Mouse (Mus musculus) G1E (cell line): Measurements from ENCODE around the gene Mapkapk2. TPM values are rescaled to one million over a fixed set of nuclear protein-coding genes. Genes with fewer than 3 reads are reported as not detected.
A peak's percentile ranks its signal among the peaks of the same experiment; 100 is the strongest.

Experiments
- ATAC-seq: 2 replicates; pipeline ENCODE4 v1.8.0; 2016; ENCODE audit warnings: mild to moderate bottlenecking; ENCODE audit not compliant: insufficient number of reproducible peaks, poor library complexity, low FRiP score, severe bottlenecking; ENCODE audit errors: extremely low read depth
- DNase-seq: peaks from one replicate; pipeline ENCODE4 v3.0.0; 2012; ENCODE audit warnings: low spot score
- H3K27me3 ChIP-seq: 2 replicates; pipeline ENCODE4 v1.6.1; 2012; ENCODE audit warnings: mild to moderate bottlenecking, low read length, inconsistent platforms; ENCODE audit not compliant: insufficient read depth
- H3K36me3 ChIP-seq: replicated peaks from 2 replicates; pipeline ENCODE3; 2012; ENCODE audit warnings: mild to moderate bottlenecking, inconsistent platforms
- H3K4me1 ChIP-seq: 2 replicates; pipeline ENCODE4 v1.6.1; 2012; ENCODE audit warnings: low read depth, low read length, inconsistent platforms, mixed read lengths; ENCODE audit not compliant: insufficient read depth
- H3K4me3 ChIP-seq: 2 replicates; pipeline ENCODE4 v1.5.1; 2012; ENCODE audit warnings: low read depth, mild to moderate bottlenecking, inconsistent platforms, low read length, moderate library complexity, mixed read lengths
- H3K9me3 ChIP-seq: replicated peaks from 2 replicates; pipeline ENCODE4 v1.6.1; 2012; ENCODE audit warnings: inconsistent platforms
- CTCF ChIP-seq: IDR thresholded peaks from 2 replicates; pipeline ENCODE4 v1.5.1; 2012; ENCODE audit warnings: low read depth, low read length, inconsistent platforms, mixed read lengths
- GATA1 ChIP-seq: IDR thresholded peaks from 2 replicates; pipeline ENCODE4 v1.6.1; 2012; ENCODE audit warnings: borderline replicate concordance, low read length, inconsistent platforms, mixed read lengths
- GATA2 ChIP-seq: IDR thresholded peaks from 2 replicates; pipeline ENCODE4 v1.6.1; 2012; ENCODE audit warnings: low read depth, low read length, inconsistent platforms, borderline replicate concordance
- POLR2AphosphoS5 ChIP-seq: IDR thresholded peaks from 2 replicates; pipeline ENCODE4 v1.6.1; 2012; ENCODE audit warnings: low read depth, low read length, inconsistent platforms; ENCODE audit not compliant: insufficient replicate concordance
- TAL1 ChIP-seq: conservative IDR thresholded peaks from 2 replicates; pipeline ENCODE4 v1.6.1; 2012; ENCODE audit warnings: low read depth, low read length, inconsistent platforms, mixed read lengths
- polyA plus RNA-seq: library from polyadenylated mRNA; stranded (reverse); fragments of >175 nt; gene quantifications from 2 replicates; pipeline ENCODE4 v1.2.3, GENCODE M21; 2012
- total RNA-seq, 2 experiments: library from RNA; stranded (forward) in 1 of 2; stranded (reverse) in 1 of 2; fragments of 200-1000 nt in 1 of 2; fragments of >200 nt in 1 of 2; fragmentation: Nextera tagmentation in 1 of 2; gene quantifications; 2 replicates each; pipeline ENCODE4 v1.2.3; 2014 to 2017

Gene Mapkapk2
- total and polyA plus RNA-seq, 3 experiments = 53.1 to 93.4 (median 64.3) TPM

DNA sequence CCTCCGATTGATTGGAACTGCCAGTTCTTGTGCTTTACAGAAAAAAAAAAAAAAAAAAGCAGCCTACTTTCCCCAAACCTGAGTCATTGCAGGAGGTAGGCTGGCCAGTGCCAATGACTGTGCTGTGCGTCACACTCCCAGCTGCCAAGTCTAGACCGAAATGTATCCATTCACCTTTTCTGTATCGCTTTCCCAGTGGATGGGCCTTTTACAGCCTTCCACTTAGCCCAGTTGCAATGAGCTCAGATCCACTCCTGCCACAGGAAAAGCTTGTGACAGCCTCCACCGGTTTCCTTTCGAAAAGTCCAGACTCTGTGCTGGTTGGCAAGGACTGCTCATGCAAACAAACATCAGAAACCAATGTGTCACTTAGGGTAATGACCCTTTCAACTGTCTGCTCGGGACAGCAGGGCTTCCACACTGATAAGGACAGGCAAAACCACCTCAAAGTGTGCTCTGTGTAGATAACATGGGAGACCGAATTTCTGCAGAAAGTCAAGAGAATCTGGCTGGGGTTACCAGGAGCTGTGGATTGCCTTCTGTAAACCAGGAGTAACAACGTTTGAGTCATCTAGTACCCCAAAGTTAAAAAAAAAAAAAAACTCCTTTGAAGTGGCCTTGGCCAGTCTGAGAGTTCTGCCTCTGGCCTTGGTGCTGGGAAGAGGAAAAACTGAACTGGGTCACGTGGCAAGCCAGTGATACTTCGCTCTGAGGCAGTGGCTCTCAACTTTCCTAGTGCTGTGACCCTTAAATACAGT, 28.5 kb upstream of the Mapkapk2 start:
- DNase-seq = peak; percentile 83
- Histone ChIP-seq H3K4me3 (peak overlapping the region; percentile 63), H3K4me1 (peaks cover 87% of the 10 kb centered on the region)

DNA sequence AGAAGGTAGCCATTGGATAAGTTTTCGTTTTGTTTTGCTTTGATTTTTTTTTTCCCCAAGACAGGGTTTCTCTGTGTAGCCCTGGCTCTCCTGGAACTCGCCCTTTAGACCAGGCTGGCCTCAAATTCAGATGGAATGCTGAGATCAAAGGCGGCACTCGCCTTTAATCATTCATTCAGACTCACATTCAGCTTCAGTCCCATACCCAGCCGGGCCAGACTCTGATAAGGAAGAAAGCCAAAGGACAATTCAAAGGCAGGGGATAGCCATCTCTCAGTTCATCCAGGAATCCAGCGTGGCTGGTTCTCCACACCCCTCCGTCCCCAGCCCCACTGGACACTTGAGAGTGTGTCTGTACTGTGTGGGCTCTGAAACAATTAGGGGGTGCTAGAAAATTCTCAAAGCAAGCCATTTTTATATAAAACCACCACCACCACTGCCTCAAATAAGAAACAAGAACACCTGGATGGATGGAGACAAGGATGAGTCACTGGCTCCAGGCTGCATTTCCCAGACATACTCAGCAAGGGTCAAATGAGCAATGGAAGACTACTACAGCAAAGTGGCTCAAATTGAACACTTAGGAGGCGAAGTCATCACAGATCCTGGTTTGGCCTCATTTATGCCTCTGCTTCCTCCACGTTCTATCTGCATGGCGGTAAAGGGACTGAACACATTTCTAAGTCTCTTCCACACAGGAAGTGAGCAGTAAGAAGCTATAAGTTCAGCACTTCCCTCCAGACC, 26.1 kb upstream of the Mapkapk2 start:
- Histone ChIP-seq H3K36me3 (peaks cover 22% of the 10 kb centered on the region), H3K4me1 (peaks cover 93% of the 10 kb centered on the region), H3K27me3 (no peaks in the 10 kb centered on the region), H3K4me3 (no peak overlapping the region), H3K9me3 (peaks cover under 1% of the 10 kb centered on the region; the same call in 1 of the 2 replicates)
- ATAC-seq (no peak), DNase-seq (no peak)
- TF ChIP-seq POLR2AphosphoS5 (no peak), CTCF (no peak), GATA1 (no peak), TAL1 (no peak), GATA2 (no peak)

More for the DNA sequence above, 28.5 kb upstream of the Mapkapk2 start:
- Histone ChIP-seq H3K27me3 (no peaks in the 10 kb centered on the region; the same call in 1 of the 2 replicates), H3K36me3 (peaks cover 47% of the 10 kb centered on the region), H3K9me3 (peaks cover 22% of the 10 kb centered on the region)
- peak; percentile 81; the same call in 1 of the 2 replicates for TF ChIP-seq GATA2
- TF ChIP-seq POLR2AphosphoS5 = no peak; the same call in 1 of the 2 replicates
- TF ChIP-seq TAL1 = peak; percentile 100
- no peak for TF ChIP-seq GATA1
- peak; percentile 89 for ATAC-seq

DNA sequence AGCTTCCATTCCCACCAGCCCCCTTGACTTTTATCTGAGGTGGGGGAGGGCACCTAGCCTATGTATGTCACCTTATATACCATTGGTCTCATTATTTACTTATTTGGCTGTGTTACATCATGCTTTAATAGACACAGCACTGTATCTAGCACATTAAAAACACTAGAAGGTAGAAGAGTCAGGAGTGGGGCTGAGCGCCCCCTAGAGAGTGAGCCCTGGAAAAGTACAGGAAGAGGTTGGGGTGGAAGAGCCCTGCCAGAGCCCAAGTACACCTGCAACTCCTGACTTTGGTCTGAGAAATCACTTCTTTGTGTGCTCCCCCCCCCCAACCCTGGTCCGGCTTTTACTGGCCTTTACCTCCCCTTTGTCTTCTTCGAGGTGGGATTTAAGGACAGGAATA, 24.4 kb upstream of the Mapkapk2 start:
- peaks cover 5% of the 10 kb centered on the region for H3K36me3 ChIP-seq
- H3K4me1 ChIP-seq = peaks cover 91% of the 10 kb centered on the region
- ATAC-seq (no peak), DNase-seq (no peak)
- no peak overlapping the region for H3K4me3 ChIP-seq
- peak; percentile 43 for TF ChIP-seq CTCF
- no peak for TF ChIP-seq GATA2
- TF ChIP-seq POLR2AphosphoS5 = no peak
- H3K9me3 ChIP-seq = no peaks in the 10 kb centered on the region
- H3K27me3 ChIP-seq = peaks cover 11% of the 10 kb centered on the region

DNA sequence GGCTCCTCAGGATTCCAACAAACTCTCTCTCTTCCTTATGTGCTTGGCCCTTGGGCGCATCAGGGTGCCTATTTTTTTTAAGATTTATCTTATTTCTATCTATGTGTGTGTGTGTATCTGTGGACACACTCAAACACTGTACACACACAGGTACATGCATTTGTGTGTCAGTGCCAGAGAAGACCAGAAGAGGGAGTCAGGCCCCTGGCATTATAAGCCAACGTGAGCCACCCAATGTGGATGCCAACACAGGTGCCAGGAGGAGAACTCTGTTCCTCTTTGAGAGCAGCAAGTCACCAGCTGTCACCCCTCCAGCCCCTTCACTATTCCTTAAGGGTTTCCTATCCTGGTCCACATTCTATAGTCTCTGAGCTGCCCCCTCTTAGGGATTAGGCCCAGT, 21.4 kb upstream of the Mapkapk2 start:
- Histone ChIP-seq H3K27me3 (peaks cover 32% of the 10 kb centered on the region), H3K4me1 (peaks cover 78% of the 10 kb centered on the region), H3K36me3 (peaks cover 2% of the 10 kb centered on the region), H3K4me3 (peak overlapping the region; percentile 18; the same call in 1 of the 2 replicates), H3K9me3 (no peaks in the 10 kb centered on the region)
- TF ChIP-seq GATA2 (no peak), CTCF (peak; percentile 65)
- DNase-seq (no peak), ATAC-seq (peak; percentile 47)

DNA sequence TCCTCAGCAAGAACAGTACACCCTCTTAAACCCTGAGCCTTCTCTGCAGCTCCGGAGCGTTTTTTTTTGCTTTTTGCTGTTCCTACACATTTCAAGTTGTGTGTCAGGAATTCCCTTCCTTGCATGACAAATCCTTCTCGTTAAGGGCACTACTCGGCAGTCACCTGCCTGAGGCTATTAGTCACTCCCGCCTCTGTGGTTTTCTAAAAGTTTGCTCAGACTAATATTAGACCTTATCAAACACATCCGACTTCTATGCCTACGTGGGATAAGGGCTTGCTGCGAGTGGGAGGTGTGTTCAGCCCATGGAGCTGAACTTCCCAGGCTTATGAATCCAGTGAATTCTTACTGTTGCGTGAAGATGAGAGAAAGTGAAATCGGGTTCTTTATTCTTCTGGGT, 20.9 kb upstream of the Mapkapk2 start:
- peaks cover 73% of the 10 kb centered on the region for H3K4me1 ChIP-seq
- ATAC-seq (peak; percentile 29), DNase-seq (no peak)
- no peaks in the 10 kb centered on the region for H3K9me3 ChIP-seq
- H3K36me3 ChIP-seq = peaks cover 2% of the 10 kb centered on the region
- TF ChIP-seq TAL1 = no peak
- no peak for TF ChIP-seq GATA2
- no peak for TF ChIP-seq GATA1
- TF ChIP-seq POLR2AphosphoS5 = no peak
- TF ChIP-seq CTCF = no peak
- H3K4me3 ChIP-seq = peak overlapping the region; percentile 18; the same call in 1 of the 2 replicates
- H3K27me3 ChIP-seq = peaks cover 36% of the 10 kb centered on the region

DNA sequence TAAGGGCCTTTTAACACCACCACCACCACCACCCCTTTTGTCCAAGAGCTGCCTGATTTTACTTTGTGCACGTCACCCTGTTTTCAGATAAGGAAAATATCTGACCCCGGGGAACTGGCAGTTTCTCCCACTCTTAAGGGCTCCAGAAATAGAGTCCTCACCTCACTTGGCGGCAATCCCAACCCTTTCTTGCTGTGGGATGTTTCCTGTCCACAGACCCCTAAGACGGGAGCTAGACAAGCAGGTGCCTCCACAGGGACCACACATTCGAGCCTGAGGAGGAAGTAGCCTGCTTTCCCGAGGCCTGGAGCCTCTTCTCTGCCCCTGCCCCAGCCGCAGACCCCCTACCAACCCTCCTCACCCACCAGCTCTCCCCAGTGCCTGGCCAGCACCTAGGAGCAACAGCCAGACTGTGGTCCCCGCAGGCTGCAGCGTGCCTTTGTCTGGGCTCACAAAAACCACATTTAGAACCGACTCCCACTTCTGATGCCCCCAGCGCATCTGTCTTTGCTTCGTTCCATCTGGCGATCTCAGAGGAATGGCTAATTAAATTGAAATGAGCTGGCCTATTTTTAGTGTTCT, 18.9 kb upstream of the Mapkapk2 start:
- Histone ChIP-seq H3K9me3 (no peaks in the 10 kb centered on the region), H3K36me3 (no peaks in the 10 kb centered on the region), H3K4me1 (peaks cover 55% of the 10 kb centered on the region), H3K27me3 (peaks cover 46% of the 10 kb centered on the region), H3K4me3 (no peak overlapping the region; the same call in 1 of the 2 replicates)
- ATAC-seq = no peak
- no peak for DNase-seq
- TF ChIP-seq CTCF (no peak), GATA1 (no peak), TAL1 (no peak), GATA2 (no peak), POLR2AphosphoS5 (no peak)
